Mouse (Mus musculus): Measurements from ENCODE around the gene Rai1.

- TF ChIP-seq CTCF (conservative IDR thresholded peaks at IDR 0.05; ENCODE audit: low read length) (no peak), POU5F1 (IDR thresholded peaks at IDR 0.05; ENCODE audit: borderline replicate concordance, low read length) (no peak)
Measured at GRCm38 (mm10) chr11:60206207-60206606, 101.4 kb downstream of the Rai1 start.

Measured in E14TG2a.4 (cell line).